Mouse (Mus musculus) hindbrain, embryonic 16.5 days (tissue): ENCODE data around the gene Tubb4b. TPM values are rescaled to one million over a fixed set of nuclear protein-coding genes. Genes with fewer than 3 reads are reported as not detected.
A peak's percentile ranks its signal among the peaks of the same experiment; 100 is the strongest.
"Not testable (repeated sequence)": the region's sequence is repeated elsewhere in the genome, so short reads cannot be mapped to it uniquely, and the experiment has no call there.

ENCODE experiments used
- ATAC-seq: fragments of 200-750 bp; cut with Nextera tagmentation; 2 replicates; pipeline ENCODE4 v1.8.0; 2017; ENCODE audit warnings: moderate TSS enrichment, moderate library complexity
- H3K27ac ChIP-seq: fragments of 300-500 bp; sonication (generic); 2 replicates; pipeline ENCODE4 v1.5.1; 2014; ENCODE audit warnings: low read depth, mild to moderate bottlenecking, control low read depth, low read length, moderate library complexity
- H3K27me3 ChIP-seq: fragments of 300-500 bp; sonication (generic); replicated peaks from 2 replicates; pipeline ENCODE4 v1.6.1; 2014; ENCODE audit warnings: low read length; ENCODE audit not compliant: control insufficient read depth, insufficient read depth
- H3K36me3 ChIP-seq: fragments of 300-500 bp; sonication (generic); 2 replicates; pipeline ENCODE4 v1.6.1; 2014; ENCODE audit warnings: mild to moderate bottlenecking, low read length, moderate library complexity, mixed read lengths; ENCODE audit not compliant: control insufficient read depth, insufficient read depth
- H3K4me1 ChIP-seq: fragments of 300-500 bp; sonication (generic); 2 replicates; pipeline ENCODE4 v1.6.1; 2014; ENCODE audit warnings: low read depth, low read length; ENCODE audit not compliant: control insufficient read depth, insufficient read depth
- H3K4me2 ChIP-seq: fragments of 300-500 bp; sonication (generic); 2 replicates; pipeline ENCODE4 v1.6.1; 2014; ENCODE audit warnings: mild to moderate bottlenecking, low read length, control low read depth, moderate library complexity
- H3K4me3 ChIP-seq: fragments of 300-500 bp; sonication (generic); 2 replicates; pipeline ENCODE4 v1.5.1; 2014; ENCODE audit warnings: mild to moderate bottlenecking, low read length, control low read depth, moderate library complexity
- H3K9ac ChIP-seq: fragments of 300-500 bp; sonication (generic); 2 replicates; pipeline ENCODE4 v1.6.1; 2014; ENCODE audit warnings: low read depth, mild to moderate bottlenecking, control low read depth, low read length, moderate library complexity
- H3K9me3 ChIP-seq: fragments of 300-500 bp; sonication (generic); 2 replicates; pipeline ENCODE4 v1.6.1; 2014; ENCODE audit warnings: mild to moderate bottlenecking, low read length, moderate library complexity; ENCODE audit not compliant: control insufficient read depth
- whole genome bisulfite sequencing: fragments of 180-500 bp; shearing (Covaris S2); extraction: QIAGEN DNeasy Blood & Tissue Kit; methylation state at CpG from one replicate; pipeline ENCODE4 v1.1.7; 2014; 5-methylcytosine and 5-hydroxymethylcytosine counted together
- polyA plus RNA-seq: library from polyadenylated mRNA; unstranded; fragments of >200 nt; fragmentation: Nextera tagmentation; extraction: Ambion mirVana; gene quantifications from 2 replicates; pipeline ENCODE4 v1.2.1, GENCODE M21; 2015

Gene Tubb4b
- polyA plus RNA-seq, 1 experiment from 2014 or later, result 553 TPM

DNA sequence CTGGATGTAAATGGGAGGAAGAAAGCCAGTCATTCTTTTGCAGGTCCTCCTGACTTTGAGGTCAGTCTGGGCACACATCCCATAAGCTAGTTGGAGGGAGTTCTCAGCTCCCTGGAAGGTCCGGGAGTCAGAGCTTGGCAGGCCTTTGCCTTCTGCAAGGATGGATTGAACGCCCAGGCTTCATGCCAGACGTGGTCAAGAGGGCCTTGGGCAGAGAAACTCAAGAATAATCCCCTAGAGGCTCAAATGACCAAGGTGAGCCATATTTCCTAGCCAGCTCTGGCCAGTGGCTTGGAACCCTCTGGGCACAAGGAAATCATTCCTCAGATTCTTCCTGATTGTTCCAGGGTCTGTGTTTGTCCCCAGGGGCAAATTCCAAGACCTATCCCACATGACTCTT is 40.3 kb upstream of the Tubb4b start:
- Histone ChIP-seq H3K9ac (no peak overlapping the region), H3K36me3 (peaks cover 2% of the 10 kb centered on the region; the same call in 1 of the 2 replicates), H3K4me2 (peak overlapping the region; percentile 99), H3K4me1 (peaks cover 45% of the 10 kb centered on the region), H3K9me3 (no peaks in the 10 kb centered on the region), H3K27me3 (no peaks in the 10 kb centered on the region; the same call in 1 of the 2 replicates), H3K4me3 (peak overlapping the region; percentile 83), H3K27ac (no peak overlapping the region)
- no peak for ATAC-seq
- WGBS, result 55% methylated on average over 3 of the region's 3 CpGs

GRCm38 (mm10) chr2:25264286-25264660 is 39.8 kb upstream of the Tubb4b start:
- no peak for ATAC-seq
- 86% methylated on average over 5 of the region's 5 CpGs for WGBS
- H3K4me3 ChIP-seq, result peak overlapping the region; percentile 83
- H3K27me3 ChIP-seq, result no peaks in the 10 kb centered on the region; the same call in 1 of the 2 replicates
- H3K9ac ChIP-seq, result peak overlapping the region; percentile 83
- H3K4me2 ChIP-seq, result peak overlapping the region; percentile 99
- no peaks in the 10 kb centered on the region for H3K9me3 ChIP-seq
- H3K27ac ChIP-seq, result no peak overlapping the region
- no peaks in the 10 kb centered on the region; the same call in 1 of the 2 replicates for H3K36me3 ChIP-seq
- peaks cover 45% of the 10 kb centered on the region for H3K4me1 ChIP-seq

DNA sequence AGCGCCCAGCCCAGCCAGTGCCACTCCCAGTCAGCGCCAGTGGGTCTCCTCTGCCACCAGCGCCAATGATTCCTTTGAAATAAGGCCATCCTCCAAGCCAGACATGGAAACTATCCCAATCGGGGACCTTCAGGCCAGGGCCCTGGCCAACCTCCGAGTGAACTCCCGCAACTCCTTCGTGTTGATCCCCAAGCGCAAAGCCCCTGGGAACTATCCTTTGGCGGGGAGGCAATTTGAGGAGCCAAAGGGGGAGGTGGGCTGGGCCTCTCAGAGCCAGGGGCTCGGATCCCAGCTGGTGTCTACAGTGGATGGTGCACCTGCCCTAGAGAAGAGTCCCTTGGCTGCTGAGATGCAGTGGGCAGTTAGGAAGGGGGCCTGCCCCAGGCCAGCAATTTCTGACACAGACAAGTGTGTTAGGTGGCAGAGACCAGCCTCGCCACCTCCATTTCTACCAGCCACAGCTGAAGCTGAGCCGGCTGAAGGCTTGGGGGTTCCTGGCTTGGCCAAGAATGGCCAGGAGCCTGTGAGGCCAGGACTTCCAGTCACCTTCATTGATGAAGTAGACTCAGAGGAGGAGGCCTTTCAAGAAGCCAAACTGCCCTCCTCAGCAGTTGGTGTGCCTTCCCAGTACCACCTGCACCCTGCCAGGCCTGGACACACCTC is 39.3 kb upstream of the Tubb4b start:
- H3K27ac ChIP-seq, result no peak overlapping the region; the same call in 1 of the 2 replicates

DNA sequence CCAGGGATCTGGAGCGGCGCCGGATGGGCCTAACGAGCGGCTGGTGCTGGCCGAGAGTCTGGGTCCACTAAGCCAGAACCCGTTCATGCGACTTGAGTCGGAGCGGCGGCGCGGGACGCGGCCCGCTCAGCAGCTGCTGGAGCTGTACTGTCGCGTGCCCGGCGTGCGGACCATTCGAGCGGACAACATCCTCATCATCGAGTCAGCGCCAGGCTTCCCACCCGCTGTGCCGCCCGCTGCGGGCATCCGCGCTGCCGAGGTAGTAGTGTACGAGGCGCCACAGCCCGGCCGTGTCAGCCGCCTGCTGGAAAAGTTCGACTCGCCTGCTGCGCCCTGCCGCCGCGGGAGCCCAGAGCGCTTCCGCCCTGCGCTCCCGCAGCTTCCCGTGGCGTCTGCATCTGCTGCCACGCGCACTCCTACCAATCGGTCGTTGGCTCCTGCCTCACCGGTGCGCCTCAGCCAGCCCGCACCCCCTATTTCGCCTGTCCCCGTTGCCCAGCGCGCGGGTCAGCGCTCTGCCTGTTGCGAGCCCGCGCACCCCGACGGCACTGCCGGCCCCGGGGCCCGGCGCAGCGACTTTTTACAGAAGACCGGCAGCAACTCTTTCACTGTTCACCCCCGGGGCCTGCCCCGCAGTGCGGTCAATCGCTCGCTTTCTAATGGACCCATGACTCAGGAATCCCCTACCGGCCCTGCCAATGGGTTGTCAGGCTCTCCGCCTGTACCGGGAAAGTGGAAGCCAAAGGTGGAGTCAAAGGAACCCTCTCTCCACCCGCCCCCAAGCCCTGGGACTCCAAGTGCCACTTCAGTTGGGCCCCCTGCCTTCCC is 38.5 kb upstream of the Tubb4b start:
- Histone ChIP-seq H3K27me3 (no peaks in the 10 kb centered on the region; the same call in 1 of the 2 replicates), H3K4me3 (peak overlapping the region; percentile 83), H3K4me1 (peaks cover 45% of the 10 kb centered on the region), H3K36me3 (no peaks in the 10 kb centered on the region), H3K9ac (peak overlapping the region; percentile 83), H3K27ac (peak overlapping the region; percentile 85), H3K9me3 (no peaks in the 10 kb centered on the region), H3K4me2 (peak overlapping the region; percentile 99)
- ATAC-seq, result no peak; the same call in 1 of the 2 replicates
- WGBS, result under 1% methylated on average over 82 of the region's 82 CpGs

More for the DNA sequence above, 39.3 kb upstream of the Tubb4b start:
- H3K27me3 ChIP-seq, result no peaks in the 10 kb centered on the region; the same call in 1 of the 2 replicates
- 21% methylated on average over 12 of the region's 12 CpGs for WGBS
- no peaks in the 10 kb centered on the region for H3K9me3 ChIP-seq
- no peak for ATAC-seq
- peaks cover 45% of the 10 kb centered on the region for H3K4me1 ChIP-seq
- peak overlapping the region; percentile 83 for H3K4me3 ChIP-seq
- H3K9ac ChIP-seq, result peak overlapping the region; percentile 83
- peak overlapping the region; percentile 99 for H3K4me2 ChIP-seq
- H3K36me3 ChIP-seq, result no peaks in the 10 kb centered on the region

- Histone ChIP-seq H3K36me3 (no peaks in the 10 kb centered on the region), H3K27ac (peak within 1 kb of the TSS; percentile 85), H3K9ac (peak within 1 kb of the TSS; percentile 83), H3K4me1 (peaks cover 43% of the 10 kb centered on the region), H3K4me2 (peak within 1 kb of the TSS; percentile 99), H3K4me3 (peak within 1 kb of the TSS; percentile 83), H3K27me3 (no peaks in the 10 kb centered on the region; the same call in 1 of the 2 replicates), H3K9me3 (no peaks in the 10 kb centered on the region)
- peak; percentile 98 for ATAC-seq
- under 1% methylated on average over 32 of the region's 39 CpGs for WGBS
Measured at GRCm38 (mm10) chr2:25262291-25262767, 37.8 kb upstream of the Tubb4b start, which contains the start of gene Tprn. Gene Tprn, plus strand, starts transcription at chr2:25262618.

DNA sequence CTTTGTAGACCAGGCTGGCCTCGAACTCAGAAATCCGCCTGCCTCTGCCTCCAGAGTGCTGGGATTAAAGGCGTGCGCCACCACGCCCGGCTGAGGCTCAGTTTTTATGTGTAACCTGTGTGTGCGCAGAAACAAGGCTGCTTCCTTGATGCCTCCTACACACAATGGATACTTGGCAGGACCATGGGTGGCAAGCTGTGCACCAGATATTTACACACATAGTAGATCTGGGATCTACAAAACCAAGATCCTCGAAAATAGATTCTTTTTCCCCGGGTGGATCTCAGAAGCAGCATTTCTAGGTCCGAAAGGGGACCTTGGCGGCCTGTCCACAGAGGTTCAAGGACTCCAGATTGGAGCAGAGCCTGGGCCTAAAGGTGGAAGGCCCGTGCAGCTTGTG is 37.4 kb upstream of the Tubb4b start:
- peak overlapping the region; percentile 83 for H3K4me3 ChIP-seq
- WGBS, result 43% methylated on average over 10 of the region's 12 CpGs
- peak overlapping the region; percentile 99 for H3K4me2 ChIP-seq
- H3K9ac ChIP-seq, result peak overlapping the region; percentile 46; the same call in 1 of the 2 replicates
- peaks cover 41% of the 10 kb centered on the region for H3K4me1 ChIP-seq
- peak overlapping the region; percentile 62 for H3K27ac ChIP-seq
- H3K9me3 ChIP-seq, result no peaks in the 10 kb centered on the region
- H3K27me3 ChIP-seq, result no peaks in the 10 kb centered on the region; the same call in 1 of the 2 replicates
- no peaks in the 10 kb centered on the region for H3K36me3 ChIP-seq
- no peak for ATAC-seq

DNA sequence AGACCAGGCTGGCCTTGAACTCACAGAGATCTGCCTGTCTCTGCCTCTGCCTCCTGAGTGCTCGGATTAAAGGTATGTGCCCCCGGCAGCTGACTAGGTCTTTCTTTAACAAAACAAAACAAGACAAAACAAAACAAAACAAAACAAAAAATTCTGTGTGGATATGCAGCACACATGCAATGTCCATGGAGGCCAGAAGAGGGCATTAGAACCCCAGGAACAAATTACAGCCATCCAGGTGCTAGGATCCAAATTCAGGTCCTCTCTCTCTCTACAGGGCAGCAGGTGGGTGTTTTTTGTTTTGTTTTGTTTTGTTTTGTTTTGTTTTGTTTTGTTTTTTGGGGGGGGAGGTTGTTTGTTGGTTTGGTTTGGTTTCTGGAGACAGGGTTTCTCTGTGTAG is 34.4 kb upstream of the Tubb4b start:
- Histone ChIP-seq H3K4me1 (peaks cover 27% of the 10 kb centered on the region), H3K36me3 (no peaks in the 10 kb centered on the region), H3K27me3 (no peaks in the 10 kb centered on the region), H3K4me3 (no peak overlapping the region), H3K27ac (no peak overlapping the region), H3K4me2 (no peak overlapping the region), H3K9ac (no peak overlapping the region), H3K9me3 (no peaks in the 10 kb centered on the region)
- no peak for ATAC-seq
- WGBS, result 44% methylated on average over 2 of the region's 2 CpGs

- 91% methylated on average over 5 of the region's 5 CpGs for WGBS
- H3K27me3 ChIP-seq, result not testable (repeated sequence)
Measured at GRCm38 (mm10) chr2:25257250-25257649, 32.7 kb upstream of the Tubb4b start.

More at GRCm38 (mm10) chr2:25257250-25257649, 32.7 kb upstream of the Tubb4b start:
- not testable (repeated sequence) for H3K4me3 ChIP-seq, H3K4me2 ChIP-seq, H3K9me3 ChIP-seq, H3K36me3 ChIP-seq, H3K27ac ChIP-seq, H3K9ac ChIP-seq, ATAC-seq
- peaks cover 19% of the 10 kb centered on the region for H3K4me1 ChIP-seq
